Mouse (Mus musculus): ENCODE data around the gene Cbx1. TPM values are rescaled to one million over a fixed set of nuclear protein-coding genes. Genes with fewer than 3 reads are reported as not detected.
A peak's percentile ranks its signal among the peaks of the same experiment; 100 is the strongest.

The Cbx1 gene
- polyA plus RNA-seq, 1 experiment: 33.7 TPM

DNA sequence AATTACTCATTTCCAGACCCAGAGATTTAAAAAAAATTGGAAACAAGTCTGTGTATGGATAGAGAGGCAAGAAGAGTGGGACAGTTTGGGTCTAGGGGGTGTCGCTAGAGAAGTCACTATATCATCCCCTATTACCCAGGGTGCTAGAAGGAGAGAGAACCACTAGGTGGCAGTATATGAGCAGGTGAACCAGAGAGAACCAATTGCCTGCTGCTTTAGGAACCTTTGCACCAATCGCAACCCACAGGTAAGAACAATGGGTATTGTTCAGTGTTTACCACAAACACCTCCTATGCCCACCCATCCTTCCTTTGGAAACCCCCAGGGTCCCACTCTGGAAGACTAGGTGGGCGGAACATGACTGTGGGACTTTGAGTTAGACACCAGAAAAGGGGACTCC lies 28.9 kb upstream of the Cbx1 start:
- Histone ChIP-seq H3K4me1 (peaks cover 29% of the 10 kb centered on the region), H3K4me3 (replicated peaks) (no peak overlapping the region), H3K27me3 (replicated peaks) (peaks cover 30% of the 10 kb centered on the region), H3K9me3 (peaks cover 4% of the 10 kb centered on the region; the same call in 1 of the 2 replicates), H3K36me3 (replicated peaks; ENCODE audit: low read length) (peaks cover 13% of the 10 kb centered on the region)
- TF ChIP-seq FLI1 (IDR thresholded peaks at IDR 0.05; ENCODE audit: low read length) (no peak), GATA1 (IDR thresholded peaks at IDR 0.05; ENCODE audit: borderline replicate concordance, low read length) (no peak)

DNA sequence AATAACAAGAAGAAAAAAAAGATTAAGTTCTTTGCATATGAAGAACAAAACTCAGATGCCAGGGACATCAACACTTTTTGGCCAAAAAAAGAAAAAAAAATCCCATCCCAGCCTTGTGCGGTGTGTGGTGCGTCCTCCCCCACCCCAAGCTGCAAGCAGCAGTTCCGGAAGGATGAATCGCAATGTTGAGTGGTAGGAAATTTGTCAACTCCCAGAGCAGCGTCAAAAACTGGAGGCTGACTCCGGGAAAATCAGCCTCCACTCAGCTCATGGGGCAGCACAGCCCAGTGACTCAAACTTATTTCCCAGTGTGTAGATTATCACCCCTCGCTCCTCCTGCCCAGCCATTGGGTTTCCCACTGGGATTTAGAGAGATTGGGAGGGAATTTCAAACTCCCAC lies 26.9 kb upstream of the Cbx1 start:
- H3K9me3 ChIP-seq: no peaks in the 10 kb centered on the region
- H3K4me1 ChIP-seq: peaks cover 43% of the 10 kb centered on the region
- no peak for TF ChIP-seq FLI1 (IDR thresholded peaks at IDR 0.05; ENCODE audit: low read length)

DNA sequence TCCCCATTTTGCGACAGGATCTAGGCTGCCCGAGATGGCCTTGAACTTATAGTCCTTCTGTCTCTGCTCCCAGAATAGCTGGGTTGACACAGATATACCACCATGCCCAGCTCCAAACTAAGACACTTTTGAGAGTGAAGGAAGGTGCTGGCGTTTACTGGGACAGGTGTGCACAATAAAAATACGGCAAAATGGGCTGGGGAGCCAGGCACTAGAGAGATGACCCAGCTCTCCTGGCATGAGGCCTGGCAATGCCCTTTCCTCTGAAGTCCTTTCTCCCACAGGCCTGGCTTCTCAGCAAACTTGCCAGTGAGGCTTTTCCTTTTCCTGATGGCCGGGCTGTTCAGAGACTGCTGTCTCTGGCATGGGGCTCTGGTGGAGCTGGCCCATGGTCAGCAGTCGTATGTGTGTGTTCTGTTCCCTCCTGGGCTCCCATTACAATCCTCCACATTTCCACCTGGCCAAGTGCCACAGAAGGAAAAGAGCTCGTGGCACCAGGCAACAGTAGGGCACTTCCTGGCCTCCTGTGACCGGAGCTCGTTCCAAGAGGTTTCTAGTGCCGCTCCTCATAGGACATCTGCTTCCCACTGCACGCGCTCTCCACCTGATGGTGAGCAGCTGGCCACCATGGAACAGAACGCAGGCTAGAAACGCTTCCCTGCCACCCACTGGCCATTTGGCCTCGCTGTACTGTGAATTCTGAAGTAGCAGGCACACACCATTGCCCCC lies 26.0 kb upstream of the Cbx1 start:
- peaks cover 19% of the 10 kb centered on the region for H3K27me3 ChIP-seq (replicated peaks)
- H3K4me3 ChIP-seq (replicated peaks): no peak overlapping the region
- peaks cover 43% of the 10 kb centered on the region for H3K4me1 ChIP-seq
- no peak for TF ChIP-seq GATA1 (IDR thresholded peaks at IDR 0.05; ENCODE audit: borderline replicate concordance, low read length)
- TF ChIP-seq FLI1 (IDR thresholded peaks at IDR 0.05; ENCODE audit: low read length): no peak
- no peaks in the 10 kb centered on the region for H3K9me3 ChIP-seq
- peaks cover 28% of the 10 kb centered on the region for H3K36me3 ChIP-seq (replicated peaks; ENCODE audit: low read length)

More for the DNA sequence above, 26.9 kb upstream of the Cbx1 start:
- H3K4me3 ChIP-seq (replicated peaks): no peak overlapping the region
- peaks cover 19% of the 10 kb centered on the region for H3K36me3 ChIP-seq (replicated peaks; ENCODE audit: low read length)
- H3K27me3 ChIP-seq (replicated peaks): peaks cover 21% of the 10 kb centered on the region

DNA sequence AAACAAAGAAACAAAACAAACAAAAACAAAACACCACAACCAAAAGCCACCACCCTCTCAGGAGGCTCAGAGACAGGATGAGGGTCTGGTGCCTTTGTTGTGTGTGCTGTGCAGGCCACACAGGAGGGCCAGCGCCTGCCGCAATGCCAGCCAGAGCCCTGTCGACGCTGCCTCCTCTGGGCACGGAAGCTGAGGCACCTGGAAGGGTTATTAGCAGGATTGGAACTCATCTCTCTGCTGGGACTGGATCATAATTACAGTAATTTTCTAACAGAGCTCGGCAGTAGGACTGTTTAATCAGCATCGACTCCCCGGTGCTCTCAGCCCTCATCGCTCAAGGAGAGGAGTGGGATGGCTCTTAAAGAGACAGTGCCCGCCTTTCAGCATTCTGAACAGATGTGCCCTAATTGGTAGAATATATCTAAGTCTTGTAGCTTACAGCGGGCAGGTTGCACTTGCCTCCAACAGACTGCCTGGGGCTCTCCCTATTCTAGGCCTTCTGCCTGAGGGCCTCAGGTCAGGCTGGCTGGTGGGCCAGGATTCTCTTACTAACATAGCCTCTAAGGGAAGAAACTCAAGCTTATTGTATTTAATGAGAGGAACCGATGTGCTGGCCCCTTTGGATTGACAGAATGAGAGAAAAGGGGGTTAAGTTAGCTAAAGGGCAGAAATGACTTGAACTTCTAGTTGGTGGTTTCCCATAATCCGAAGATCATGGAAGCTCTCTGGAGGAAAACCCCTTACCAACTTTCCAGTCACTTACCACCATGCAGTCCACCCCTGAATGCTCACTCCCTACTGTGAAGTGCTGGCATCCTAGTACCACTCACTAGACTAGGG lies 24.2 kb upstream of the Cbx1 start:
- TF ChIP-seq FLI1 (IDR thresholded peaks at IDR 0.05; ENCODE audit: low read length) (no peak), GATA1 (IDR thresholded peaks at IDR 0.05; ENCODE audit: borderline replicate concordance, low read length) (no peak)
- H3K9me3 ChIP-seq: no peaks in the 10 kb centered on the region
- peaks cover 33% of the 10 kb centered on the region for H3K4me1 ChIP-seq
- H3K4me3 ChIP-seq (replicated peaks): no peak overlapping the region
- peaks cover 9% of the 10 kb centered on the region for H3K27me3 ChIP-seq (replicated peaks)
- peaks cover 46% of the 10 kb centered on the region for H3K36me3 ChIP-seq (replicated peaks; ENCODE audit: low read length)

GRCm38 (mm10) chr11:96765645-96766044 lies 23.3 kb upstream of the Cbx1 start:
- Histone ChIP-seq H3K4me3 (replicated peaks) (peak overlapping the region; percentile 62), H3K4me1 (peaks cover 33% of the 10 kb centered on the region), H3K27me3 (replicated peaks) (peaks cover 9% of the 10 kb centered on the region), H3K36me3 (replicated peaks; ENCODE audit: low read length) (peaks cover 55% of the 10 kb centered on the region), H3K9me3 (no peaks in the 10 kb centered on the region)
- TF ChIP-seq FLI1 (IDR thresholded peaks at IDR 0.05; ENCODE audit: low read length) (no peak), GATA1 (IDR thresholded peaks at IDR 0.05; ENCODE audit: borderline replicate concordance, low read length) (no peak)

DNA sequence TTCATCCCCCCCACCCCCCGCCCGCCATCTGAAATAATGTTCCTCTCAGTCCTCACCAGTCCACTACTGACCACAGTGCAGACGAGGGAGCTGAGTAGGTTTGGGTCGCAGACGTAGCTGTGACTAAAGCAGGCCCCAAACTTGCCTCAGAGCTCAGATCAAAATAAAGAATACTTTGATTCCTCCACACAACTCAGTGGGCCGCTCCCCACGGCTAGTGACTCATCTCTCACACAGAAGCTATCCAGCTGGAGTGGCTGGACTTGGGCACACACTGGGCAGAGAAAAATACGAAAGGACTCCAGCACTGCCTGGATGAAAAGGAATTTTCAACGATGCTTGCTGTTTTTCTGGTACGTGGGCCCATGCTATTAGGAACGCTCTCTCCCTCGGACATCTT lies 22.4 kb upstream of the Cbx1 start:
- TF ChIP-seq GATA1 (IDR thresholded peaks at IDR 0.05; ENCODE audit: borderline replicate concordance, low read length): no peak
- no peak for TF ChIP-seq FLI1 (IDR thresholded peaks at IDR 0.05; ENCODE audit: low read length)
- peaks cover 5% of the 10 kb centered on the region for H3K27me3 ChIP-seq (replicated peaks)
- H3K36me3 ChIP-seq (replicated peaks; ENCODE audit: low read length): peaks cover 64% of the 10 kb centered on the region
- H3K9me3 ChIP-seq: no peaks in the 10 kb centered on the region
- no peak overlapping the region for H3K4me3 ChIP-seq (replicated peaks)
- peaks cover 33% of the 10 kb centered on the region for H3K4me1 ChIP-seq

DNA sequence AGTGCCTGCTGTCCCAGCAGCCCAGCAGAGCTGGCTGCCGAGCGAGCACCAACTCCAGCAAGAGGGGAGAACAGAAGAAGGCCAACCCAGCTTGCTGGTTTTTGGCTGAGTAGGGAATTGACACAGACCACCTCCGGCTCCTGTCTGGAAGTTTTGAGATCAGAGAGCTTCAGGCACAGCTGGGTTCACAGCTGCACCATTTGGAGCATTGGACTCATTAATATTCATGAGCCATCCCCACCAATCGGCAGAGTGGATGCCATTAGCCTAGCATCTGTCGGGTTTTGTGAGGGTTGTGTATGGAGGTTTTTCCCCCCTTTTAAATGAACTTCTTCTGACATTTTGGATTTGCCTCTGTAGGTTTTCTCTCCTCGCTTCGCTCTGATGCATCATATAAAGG lies 21.8 kb upstream of the Cbx1 start:
- TF ChIP-seq FLI1 (IDR thresholded peaks at IDR 0.05; ENCODE audit: low read length): no peak
- no peak for TF ChIP-seq GATA1 (IDR thresholded peaks at IDR 0.05; ENCODE audit: borderline replicate concordance, low read length)
- Histone ChIP-seq H3K4me3 (replicated peaks) (no peak overlapping the region), H3K36me3 (replicated peaks; ENCODE audit: low read length) (peaks cover 70% of the 10 kb centered on the region), H3K27me3 (replicated peaks) (peaks cover 5% of the 10 kb centered on the region), H3K9me3 (no peaks in the 10 kb centered on the region), H3K4me1 (peaks cover 33% of the 10 kb centered on the region)

DNA sequence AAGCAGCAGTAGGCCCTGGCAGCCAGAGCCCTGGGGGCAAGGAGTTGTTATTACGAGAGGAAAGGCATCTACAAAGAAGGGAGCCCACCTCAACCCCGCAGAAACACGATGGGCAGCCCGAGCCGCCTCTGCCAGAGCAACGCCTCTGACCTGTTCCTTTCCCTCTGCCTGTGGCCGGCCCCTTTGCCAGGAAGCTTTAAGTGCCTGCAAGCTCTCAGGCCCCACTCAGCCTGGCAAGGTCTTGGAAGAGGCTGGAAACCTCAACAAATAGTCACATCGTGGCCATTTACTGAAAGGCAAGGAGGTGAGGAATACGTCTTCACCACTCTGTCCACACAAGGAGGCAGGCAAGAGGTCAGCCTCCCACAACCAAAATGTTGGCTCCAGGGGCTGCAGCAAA lies 20.7 kb upstream of the Cbx1 start:
- Histone ChIP-seq H3K4me1 (peaks cover 28% of the 10 kb centered on the region), H3K4me3 (replicated peaks) (no peak overlapping the region), H3K27me3 (replicated peaks) (no peaks in the 10 kb centered on the region), H3K36me3 (replicated peaks; ENCODE audit: low read length) (peaks cover 81% of the 10 kb centered on the region), H3K9me3 (no peaks in the 10 kb centered on the region)
- no peak for TF ChIP-seq FLI1 (IDR thresholded peaks at IDR 0.05; ENCODE audit: low read length)
- TF ChIP-seq GATA1 (IDR thresholded peaks at IDR 0.05; ENCODE audit: borderline replicate concordance, low read length): no peak

DNA sequence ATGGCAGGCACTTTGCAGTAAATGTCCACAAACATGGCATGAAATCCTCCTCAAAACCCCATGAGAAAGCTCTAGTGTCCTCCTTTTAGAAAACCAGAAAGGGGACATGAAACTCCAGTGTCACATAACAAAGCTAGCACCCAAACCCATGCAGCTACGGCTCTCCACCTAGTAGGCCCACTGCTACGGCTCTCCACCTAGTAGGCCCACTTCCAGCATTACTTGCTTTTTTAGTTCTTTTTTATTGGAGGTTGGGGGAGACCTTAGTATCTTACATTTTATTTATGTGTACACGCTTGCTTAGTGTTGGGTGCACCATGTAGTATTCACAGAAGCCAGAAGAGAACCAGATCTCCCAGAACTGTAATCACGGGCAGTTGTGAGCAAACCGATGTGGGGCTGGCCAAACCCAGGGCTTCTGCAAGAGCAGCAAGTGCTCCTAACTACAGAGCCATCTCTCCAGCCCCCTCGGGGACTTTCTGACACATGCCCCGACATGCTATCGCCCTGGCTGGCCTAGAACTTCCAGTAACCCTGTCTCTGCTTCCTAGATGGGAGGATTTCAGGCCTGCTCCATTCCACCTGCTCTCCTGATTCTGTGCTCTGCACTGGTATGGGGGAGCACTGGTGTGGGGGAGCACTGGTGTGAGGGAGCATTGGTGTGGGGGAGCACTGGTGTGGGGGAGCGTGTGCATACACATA lies 17.5 kb upstream of the Cbx1 start:
- no peak for TF ChIP-seq FLI1 (IDR thresholded peaks at IDR 0.05; ENCODE audit: low read length)
- no peak for TF ChIP-seq GATA1 (IDR thresholded peaks at IDR 0.05; ENCODE audit: borderline replicate concordance, low read length)
- H3K27me3 ChIP-seq (replicated peaks): no peaks in the 10 kb centered on the region
- H3K36me3 ChIP-seq (replicated peaks; ENCODE audit: low read length): peaks cover 90% of the 10 kb centered on the region
- no peak overlapping the region for H3K4me3 ChIP-seq (replicated peaks)
- H3K4me1 ChIP-seq: peaks cover 25% of the 10 kb centered on the region
- no peaks in the 10 kb centered on the region for H3K9me3 ChIP-seq
